Mouse (Mus musculus) kidney, adult 9 months (tissue): ENCODE data around the gene Lypd6.

ENCODE experiments used
- DNase-seq: peaks from one replicate; pipeline ENCODE4 v3.0.0; 2022

Gene Lypd6

GRCm38 (mm10) chr2:50111169-50111568 lies 44.9 kb downstream of the Lypd6 start:
- DNase-seq, result no peak

GRCm38 (mm10) chr2:50111609-50112008 lies 45.4 kb downstream of the Lypd6 start:
- DNase-seq, result no peak

- DNase-seq, result no peak
Measured at GRCm38 (mm10) chr2:50112427-50112826, 46.2 kb downstream of the Lypd6 start.

GRCm38 (mm10) chr2:50119101-50119500 lies 52.9 kb downstream of the Lypd6 start:
- DNase-seq, result no peak

- no peak for DNase-seq
Measured at GRCm38 (mm10) chr2:50120839-50121238, 54.6 kb downstream of the Lypd6 start.

- DNase-seq, result no peak
Measured at GRCm38 (mm10) chr2:50123376-50123775, 57.1 kb downstream of the Lypd6 start.

- DNase-seq, result no peak
Measured at GRCm38 (mm10) chr2:50127513-50128175, 61.4 kb downstream of the Lypd6 start.

- DNase-seq, result no peak
Measured at GRCm38 (mm10) chr2:50128322-50129277, 62.4 kb downstream of the Lypd6 start.

- no peak for DNase-seq
Measured at GRCm38 (mm10) chr2:50130674-50131073, 64.4 kb downstream of the Lypd6 start.

GRCm38 (mm10) chr2:50143672-50144071 lies 77.4 kb downstream of the Lypd6 start:
- peak; percentile 40 for DNase-seq

- DNase-seq, result no peak
Measured at GRCm38 (mm10) chr2:50147308-50147707, 81.1 kb downstream of the Lypd6 start.

GRCm38 (mm10) chr2:50149257-50150202 lies 83.3 kb downstream of the Lypd6 start:
- DNase-seq, result peak; percentile 50

GRCm38 (mm10) chr2:50150203-50150590 lies 84.0 kb downstream of the Lypd6 start:
- no peak for DNase-seq

GRCm38 (mm10) chr2:50150816-50151215 lies 84.6 kb downstream of the Lypd6 start:
- no peak for DNase-seq

GRCm38 (mm10) chr2:50151401-50151800 lies 85.2 kb downstream of the Lypd6 start:
- no peak for DNase-seq

- DNase-seq, result no peak
Measured at GRCm38 (mm10) chr2:50151879-50152278, 85.7 kb downstream of the Lypd6 start.

- DNase-seq, result no peak
Measured at GRCm38 (mm10) chr2:50156009-50156408, 89.8 kb downstream of the Lypd6 start.

GRCm38 (mm10) chr2:50160069-50160468 lies 93.8 kb downstream of the Lypd6 start:
- DNase-seq, result no peak

GRCm38 (mm10) chr2:50163608-50164007 lies 97.4 kb downstream of the Lypd6 start:
- no peak for DNase-seq

GRCm38 (mm10) chr2:50165277-50165676 lies 99.0 kb downstream of the Lypd6 start:
- DNase-seq, result no peak

GRCm38 (mm10) chr2:50166082-50166481 lies 99.9 kb downstream of the Lypd6 start:
- DNase-seq, result no peak

- DNase-seq, result no peak
Measured at GRCm38 (mm10) chr2:50173730-50174528, 107.7 kb downstream of the Lypd6 start.
